Mouse (Mus musculus) induced T-regulatory cell, adult 2 months (primary cell): ENCODE measurements around the gene Akr1c19.
"Not testable (repeated sequence)": the region's sequence is repeated elsewhere in the genome, so short reads cannot be mapped to it uniquely, and the experiment has no call there.

Experiments
- DNase-seq: peaks from one replicate; pipeline ENCODE4 v3.0.0-alpha.2; 2012; ENCODE audit warnings: low read depth

The Akr1c19 gene

GRCm38 (mm10) chr13:4228441-4228840, at the start of gene Akr1c19:
Akr1c19 (plus strand) TSS chr13:4228700.
- no peak for DNase-seq

GRCm38 (mm10) chr13:4181321-4181720, 47.2 kb upstream of the Akr1c19 start:
- not testable (repeated sequence) for DNase-seq

DNA sequence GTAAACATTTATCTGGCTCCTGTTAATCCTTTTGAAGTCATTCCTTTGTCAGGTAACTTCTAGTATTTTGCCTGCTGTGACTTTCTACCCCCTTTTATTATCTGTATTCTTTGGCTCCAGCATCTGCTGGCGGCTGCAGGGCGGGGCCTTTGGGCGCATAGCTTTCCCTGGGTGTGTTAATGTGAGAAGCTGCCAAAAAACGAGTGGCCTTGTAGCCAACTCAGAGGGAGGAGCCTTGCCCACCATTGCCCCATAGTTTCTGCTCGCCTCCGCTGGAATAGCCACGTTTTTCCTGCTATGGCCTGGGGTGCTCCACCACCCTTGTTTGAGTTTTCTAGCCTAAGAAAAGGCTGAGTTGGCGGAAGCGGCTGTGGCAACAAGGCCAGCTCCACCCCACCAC, 45.4 kb upstream of the Akr1c19 start:
- no peak for DNase-seq

DNA sequence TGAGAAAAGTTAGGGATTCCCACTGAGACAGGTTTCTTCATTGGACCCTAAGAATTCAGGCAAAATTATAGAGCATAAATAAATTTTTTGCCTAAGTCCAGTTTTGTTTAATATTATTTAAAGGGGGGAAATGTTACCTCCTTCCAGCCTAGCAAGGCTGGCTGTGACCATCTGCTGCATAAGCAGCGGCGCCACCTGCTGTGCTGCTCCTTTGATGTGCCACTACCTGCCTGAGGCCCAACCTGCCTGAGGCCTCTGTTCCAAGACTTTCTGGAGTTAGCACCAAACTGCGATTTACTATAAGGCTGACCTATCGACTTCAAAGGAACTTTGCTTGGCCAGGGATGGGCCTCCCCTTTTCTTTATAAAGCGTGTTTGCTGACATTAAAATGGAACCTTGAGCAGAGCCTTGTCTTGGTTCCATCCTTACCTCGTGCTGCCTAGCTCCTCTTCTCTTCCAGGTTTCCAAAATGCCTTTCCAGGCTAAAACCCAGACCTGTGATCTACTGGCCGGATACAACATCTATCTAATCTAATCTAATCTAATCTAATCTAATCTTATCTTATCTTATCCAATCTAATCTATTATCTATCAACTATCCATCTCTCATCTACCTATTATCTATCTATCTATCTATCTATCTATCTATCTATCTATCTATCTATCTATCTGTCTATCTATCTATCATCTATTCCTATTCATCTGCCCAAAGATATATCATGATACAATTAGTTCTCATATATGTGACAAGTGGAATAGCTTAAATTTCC, 41.7 kb upstream of the Akr1c19 start:
- DNase-seq, result not testable (repeated sequence)

- DNase-seq, result no peak
These were observed 40.3 kb upstream of the Akr1c19 start for GRCm38 (mm10) chr13:4188174-4188573.

DNA sequence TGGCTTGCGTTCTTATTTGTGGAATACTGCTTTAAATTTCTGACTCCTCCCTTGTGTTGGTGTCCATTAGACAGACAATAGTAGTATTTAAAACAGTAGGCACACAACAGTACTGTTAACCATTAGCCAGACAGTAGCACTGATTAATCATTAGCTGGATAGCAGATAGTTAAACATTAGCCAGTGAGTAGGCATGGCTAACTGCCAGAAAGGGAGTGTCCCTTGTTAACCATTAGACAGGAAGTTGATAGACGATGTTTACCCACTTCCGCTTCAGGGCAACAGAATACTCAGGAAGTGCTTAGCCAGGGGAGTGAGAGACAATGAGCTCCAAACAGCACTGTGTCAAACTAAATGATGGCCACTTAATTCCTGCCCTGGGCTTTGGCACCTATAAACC, 37.6 kb upstream of the Akr1c19 start, which contains the start of gene Akr1c13:
TSS of gene Akr1c13 (plus strand) at position 247 of the 400 bp plus-strand sequence.
- DNase-seq, result peak; percentile 62

GRCm38 (mm10) chr13:4192511-4192910, 36.0 kb upstream of the Akr1c19 start:
- no peak for DNase-seq

- no peak for DNase-seq
These were observed 22.2 kb upstream of the Akr1c19 start for GRCm38 (mm10) chr13:4206147-4206903.

GRCm38 (mm10) chr13:4211560-4212299, 16.8 kb upstream of the Akr1c19 start:
- DNase-seq, result no peak

DNA sequence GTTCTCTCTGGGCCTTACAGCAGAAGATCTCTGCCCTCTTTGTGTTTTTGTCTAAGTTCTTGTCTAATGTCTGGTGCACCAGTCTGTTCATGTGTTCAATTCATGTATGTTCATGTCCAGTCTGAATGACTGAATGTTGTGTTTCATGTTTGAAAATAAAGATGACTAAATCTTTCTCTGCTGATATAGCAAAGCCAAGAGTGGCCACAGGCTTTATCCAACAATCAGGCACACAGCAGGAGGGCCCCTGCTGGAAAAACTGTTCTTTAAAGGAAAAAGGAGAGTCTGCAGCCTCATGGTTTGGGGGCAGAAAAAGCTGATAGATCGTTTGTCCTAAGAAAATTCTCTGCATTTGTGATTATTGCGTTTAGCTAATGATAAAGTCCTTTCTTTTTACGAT, 16.2 kb upstream of the Akr1c19 start:
- DNase-seq, result no peak

DNA sequence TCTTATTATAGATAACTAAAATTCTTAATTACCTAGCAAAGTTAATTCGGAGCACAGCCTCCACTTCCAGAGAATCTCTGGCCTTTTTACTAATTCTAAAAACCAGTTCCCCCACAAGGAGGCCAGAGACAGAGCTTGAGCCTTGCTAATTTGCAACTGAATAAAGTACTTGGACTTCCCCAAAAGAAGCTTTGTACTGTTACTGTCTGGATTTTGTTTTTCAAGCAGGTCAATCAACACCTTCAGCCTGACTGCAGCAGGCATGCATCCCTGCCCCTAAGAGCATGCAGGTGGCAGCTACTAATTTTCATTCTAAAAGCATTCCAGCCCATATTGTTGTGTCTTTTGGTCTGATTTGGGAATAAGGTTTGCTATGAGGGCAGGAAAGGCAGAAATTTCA, 13.0 kb upstream of the Akr1c19 start:
- not testable (repeated sequence) for DNase-seq

DNA sequence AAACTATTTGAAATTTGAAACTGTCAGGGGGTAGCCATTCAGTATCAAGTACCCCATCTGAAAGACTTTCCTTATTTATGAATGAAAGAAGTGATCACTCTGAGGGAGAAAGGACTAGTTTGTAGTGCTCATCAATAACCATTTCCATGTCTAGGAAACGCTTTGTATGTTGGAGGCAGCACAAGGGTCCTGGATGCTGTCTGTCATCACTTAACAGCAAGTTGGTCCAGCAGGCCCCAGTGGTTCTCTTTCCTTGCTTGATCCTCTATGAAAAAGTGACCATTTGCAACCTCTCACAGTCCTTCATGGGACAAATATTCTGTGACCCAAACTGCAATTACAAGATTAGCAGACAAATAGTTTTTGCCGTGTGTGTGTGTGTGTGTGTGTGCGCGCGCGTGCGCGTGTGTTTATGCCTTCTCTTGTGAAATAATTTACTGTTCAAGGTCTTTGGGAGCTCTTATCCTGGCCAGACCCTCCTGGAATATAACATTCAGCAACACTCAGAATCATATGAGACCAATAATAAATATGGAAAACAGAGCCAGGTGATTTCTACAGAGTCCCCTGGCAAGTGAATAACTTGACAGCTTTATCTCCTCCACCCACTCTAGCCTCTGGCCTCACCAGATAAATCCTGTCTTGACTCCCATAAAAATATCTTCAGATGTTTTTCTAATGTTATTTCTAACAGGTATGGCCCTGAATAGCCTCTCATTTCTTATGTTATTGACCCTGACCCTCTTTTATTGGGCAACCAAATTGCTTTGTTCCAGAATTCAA, 2.5 kb downstream of the Akr1c19 start:
- DNase-seq, result no peak

DNA sequence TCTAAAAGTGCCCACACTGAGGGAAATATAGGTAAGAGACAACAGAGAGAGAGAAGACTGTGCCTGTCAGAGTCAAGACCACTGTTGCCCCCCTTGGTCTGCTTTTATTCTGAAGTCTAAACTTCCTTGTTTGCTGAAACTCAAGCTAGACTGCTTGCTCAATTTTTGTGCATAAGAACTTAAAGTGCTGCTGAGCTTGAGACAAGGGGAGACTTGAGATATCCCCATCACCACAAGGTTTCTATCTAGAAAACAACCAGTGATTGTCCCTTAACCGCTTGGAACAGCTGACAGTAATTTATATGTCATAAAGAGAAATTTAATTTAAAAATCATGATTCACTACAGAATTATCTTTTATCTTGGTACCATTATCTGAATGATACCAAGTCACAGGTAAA, 4.6 kb downstream of the Akr1c19 start:
- no peak for DNase-seq

GRCm38 (mm10) chr13:4233536-4234172, 5.2 kb downstream of the Akr1c19 start:
- no peak for DNase-seq

GRCm38 (mm10) chr13:4244861-4245559, 16.5 kb downstream of the Akr1c19 start:
- no peak for DNase-seq

DNA sequence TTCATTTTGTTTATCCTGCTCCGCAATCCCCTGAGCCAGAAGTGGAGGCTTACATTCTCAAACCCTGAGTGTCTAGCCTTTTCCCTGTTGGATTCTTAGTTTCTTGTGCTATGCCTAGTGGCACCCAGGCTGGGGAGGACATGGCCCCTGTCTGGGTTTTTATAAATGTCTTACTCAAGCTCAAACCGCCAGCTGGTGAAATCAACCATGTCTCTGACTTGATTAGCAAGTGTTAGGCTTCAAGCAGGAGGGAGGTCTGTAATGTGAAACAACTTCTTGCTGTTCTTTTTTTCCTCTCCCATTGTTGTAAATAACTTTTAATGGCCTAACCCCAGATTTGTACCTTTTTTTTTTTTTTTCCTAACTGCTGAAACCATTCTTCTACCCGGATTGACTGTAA, 20.8 kb downstream of the Akr1c19 start:
- no peak for DNase-seq

GRCm38 (mm10) chr13:4256894-4257293, 28.4 kb downstream of the Akr1c19 start:
- not testable (repeated sequence) for DNase-seq

DNA sequence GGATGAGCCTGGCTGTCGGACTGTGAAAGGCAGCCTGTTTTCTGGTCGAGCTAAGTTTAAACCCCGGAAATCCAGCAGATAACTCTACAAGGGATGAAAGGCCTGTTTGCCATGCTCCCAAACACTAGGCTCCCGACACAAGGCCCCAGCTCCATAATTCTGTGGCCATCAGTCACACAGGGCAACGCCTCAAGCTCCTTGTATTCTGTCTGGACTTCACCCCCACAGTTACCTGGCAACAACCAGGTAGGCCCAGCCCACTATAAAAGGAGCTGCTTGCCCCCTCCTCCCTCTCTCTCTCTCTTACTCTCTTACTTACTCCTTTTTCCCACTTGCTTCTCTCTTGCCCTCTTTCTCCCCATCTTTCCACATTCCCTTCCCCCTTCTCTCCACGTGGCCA, 28.8 kb downstream of the Akr1c19 start:
- DNase-seq, result no peak

- no peak for DNase-seq
These were observed 36.1 kb downstream of the Akr1c19 start for GRCm38 (mm10) chr13:4264612-4265011.

DNA sequence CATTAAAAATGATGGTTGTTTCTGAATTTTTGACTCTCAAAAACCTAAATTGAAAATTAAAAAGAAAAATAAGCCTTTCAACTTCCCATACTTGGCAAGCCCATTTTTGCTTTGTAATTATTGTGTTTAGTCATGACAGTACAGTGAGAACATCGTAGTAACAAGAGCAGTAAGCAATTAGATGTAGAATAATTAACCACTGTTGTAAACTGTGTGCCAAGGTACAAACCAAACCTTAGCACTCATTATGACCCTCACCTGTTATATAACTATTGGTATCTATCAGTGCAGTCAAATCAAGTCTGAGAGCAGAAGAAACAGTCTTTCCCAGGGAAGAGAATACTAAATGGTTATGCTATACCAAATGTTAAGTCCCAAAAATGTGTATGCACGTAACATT, 36.5 kb downstream of the Akr1c19 start:
- no peak for DNase-seq

- not testable (repeated sequence) for DNase-seq
These were observed 37.0 kb downstream of the Akr1c19 start for GRCm38 (mm10) chr13:4265455-4265854.
